Mouse (Mus musculus) lung, adult 2 months (tissue): ENCODE results near the gene Slc39a9. TPM values are rescaled to one million over a fixed set of nuclear protein-coding genes. Genes with fewer than 3 reads are reported as not detected.

Experiments used
- DNase-seq: peaks from one replicate; pipeline ENCODE4 v3.0.0; 2022
- H3K4me1 ChIP-seq: fragments of 200-500 bp; 2 replicates; pipeline ENCODE4 v1.6.1; 2011; ENCODE audit warnings: low read length; ENCODE audit not compliant: control insufficient read depth, insufficient read depth
- H3K4me3 ChIP-seq: fragments of 200-500 bp; replicated peaks from 2 replicates; pipeline ENCODE3; 2011; ENCODE audit warnings: low read depth, mild to moderate bottlenecking, control low read depth, low read length; ENCODE audit errors: extremely low read depth
- CTCF ChIP-seq: fragments of 200-500 bp; IDR thresholded peaks from 2 replicates; pipeline ENCODE4 v1.5.1; 2011; ENCODE audit warnings: mild to moderate bottlenecking, low read length, control low read depth; ENCODE audit not compliant: insufficient read depth
- POLR2A ChIP-seq: fragments of 200-500 bp; IDR thresholded peaks from 2 replicates; pipeline ENCODE4 v1.6.1; 2011; ENCODE audit warnings: low read depth, mild to moderate bottlenecking, control low read depth, low read length, borderline replicate concordance; ENCODE audit errors: extremely low read depth
- WGBS: fragments of 180-500 bp; shearing (Covaris S2); methylation state at CpG from one replicate; pipeline ENCODE4 v1.1.7; 2018; 5-methylcytosine and 5-hydroxymethylcytosine counted together
- polyA plus RNA-seq: library from polyadenylated mRNA; depleted of rRNA; stranded (reverse); fragments of >200 nt; gene quantifications from 2 replicates; pipeline ENCODE4 v1.2.3, GENCODE M21; 2012

The Slc39a9 gene
- polyA plus RNA-seq, 1 experiment: 63.9 TPM

- no peak for DNase-seq
- H3K4me1 ChIP-seq: peaks cover 3% of the 10 kb centered on the region
- no peak overlapping the region for H3K4me3 ChIP-seq
- TF ChIP-seq CTCF (no peak), POLR2A (no peak)
- 17% methylated on average over 10 of the region's 10 CpGs for WGBS
Observed at GRCm38 (mm10) chr12:80687788-80688211, 44.1 kb downstream of the Slc39a9 start.

- H3K4me3 ChIP-seq: no peak overlapping the region
- 59% methylated on average over 5 of the region's 5 CpGs for WGBS
- TF ChIP-seq POLR2A (no peak), CTCF (no peak)
- peaks cover 3% of the 10 kb centered on the region for H3K4me1 ChIP-seq
- no peak for DNase-seq
Observed at GRCm38 (mm10) chr12:80689696-80690095, 46.0 kb downstream of the Slc39a9 start.

- DNase-seq: peak; percentile 67
- peak; percentile 75; the same call in 1 of the 2 replicates for TF ChIP-seq POLR2A
- no peak for TF ChIP-seq CTCF
- H3K4me1 ChIP-seq: peaks cover 3% of the 10 kb centered on the region
- H3K4me3 ChIP-seq: peak overlapping the region; percentile 53
- WGBS: 26% methylated on average over 12 of the region's 12 CpGs
Observed at GRCm38 (mm10) chr12:80691671-80692091, 48.0 kb downstream of the Slc39a9 start.

GRCm38 (mm10) chr12:80692269-80692972 is 48.7 kb downstream of the Slc39a9 start, which contains the start of gene Plekhd1:
Plekhd1 (plus strand) TSS chr12:80692591.
- H3K4me1 ChIP-seq: peaks cover 3% of the 10 kb centered on the region
- peak within 1 kb of the TSS; percentile 73 for H3K4me3 ChIP-seq
- WGBS: 4% methylated on average over 51 of the region's 52 CpGs
- peak; percentile 80 for DNase-seq
- TF ChIP-seq POLR2A: peak; percentile 65; the same call in 1 of the 2 replicates
- no peak for TF ChIP-seq CTCF

DNA sequence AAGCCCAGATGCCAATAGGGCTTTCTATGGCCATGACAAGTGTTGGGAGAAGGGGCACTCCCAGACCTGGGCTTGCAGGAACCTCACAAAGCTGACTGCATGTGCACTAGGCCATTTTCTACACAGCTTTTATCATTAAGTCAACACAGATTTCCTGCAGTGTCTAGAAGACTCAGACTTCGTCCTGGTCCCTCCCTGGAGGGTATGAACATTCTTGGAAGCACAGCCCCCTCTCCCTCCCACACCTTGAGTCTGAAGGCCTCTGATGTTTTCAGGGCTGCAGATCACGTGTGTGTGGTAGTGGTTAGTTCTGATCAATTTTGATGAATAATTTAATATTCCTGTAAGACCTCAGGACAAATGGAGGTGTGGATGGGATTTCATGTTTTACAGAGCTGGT is 50.0 kb downstream of the Slc39a9 start:
- 50% methylated on average over 2 of the region's 2 CpGs for WGBS
- H3K4me1 ChIP-seq: peaks cover 3% of the 10 kb centered on the region; the same call in 1 of the 2 replicates
- no peak for TF ChIP-seq POLR2A
- TF ChIP-seq CTCF: no peak
- peak overlapping the region; percentile 16 for H3K4me3 ChIP-seq
- no peak for DNase-seq

DNA sequence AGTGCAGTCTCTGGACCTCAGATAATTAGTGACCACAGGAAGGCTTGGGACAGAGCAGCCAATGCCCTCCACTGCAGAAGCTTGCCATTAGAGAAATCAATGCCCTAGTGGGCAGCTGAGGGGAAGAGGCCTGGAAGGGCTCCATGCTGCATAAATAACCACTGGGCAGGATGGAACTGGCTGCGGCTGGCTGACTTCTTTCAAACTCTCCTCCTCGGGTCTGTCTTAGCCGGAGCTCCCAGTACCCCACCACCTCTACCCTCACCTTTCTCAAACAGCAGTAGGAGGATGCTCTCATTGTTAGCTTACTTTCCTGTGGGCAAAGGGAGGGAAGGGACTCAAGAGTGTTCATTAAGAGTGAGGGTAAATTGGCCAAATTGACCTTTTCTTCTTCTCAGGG is 51.3 kb downstream of the Slc39a9 start:
- 61% methylated on average over 3 of the region's 3 CpGs for WGBS
- TF ChIP-seq CTCF (no peak), POLR2A (no peak)
- DNase-seq: no peak
- Histone ChIP-seq H3K4me3 (no peak overlapping the region), H3K4me1 (peaks cover 3% of the 10 kb centered on the region; the same call in 1 of the 2 replicates)

- Histone ChIP-seq H3K4me1 (no peaks in the 10 kb centered on the region), H3K4me3 (no peak overlapping the region)
- TF ChIP-seq POLR2A (no peak), CTCF (no peak)
- no peak for DNase-seq
- WGBS: 83% methylated on average over 5 of the region's 5 CpGs
Observed at GRCm38 (mm10) chr12:80698526-80699143, 55.0 kb downstream of the Slc39a9 start.

DNA sequence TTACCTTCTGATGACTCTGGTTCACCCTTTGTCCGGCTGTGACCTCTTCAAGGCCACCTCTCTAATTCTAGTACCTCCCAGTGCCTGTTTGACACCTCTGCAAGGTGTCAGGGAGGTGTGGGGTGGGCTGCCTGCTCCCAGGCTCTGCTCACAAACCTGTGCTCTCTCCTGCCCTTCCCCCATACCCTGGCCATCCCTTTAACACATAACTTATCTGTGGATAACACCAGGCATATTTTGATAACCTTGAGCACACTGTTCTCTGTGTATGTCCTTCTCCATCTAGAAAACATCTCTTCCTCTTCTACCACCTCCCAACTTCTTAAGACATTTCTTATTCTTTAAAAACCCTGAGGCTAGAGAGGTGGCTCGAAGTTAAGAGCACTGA is 55.5 kb downstream of the Slc39a9 start:
- TF ChIP-seq CTCF (no peak), POLR2A (no peak)
- H3K4me1 ChIP-seq: no peaks in the 10 kb centered on the region
- no peak for DNase-seq
- WGBS: 76% methylated on average over 2 of the region's 2 CpGs
- H3K4me3 ChIP-seq: no peak overlapping the region

DNA sequence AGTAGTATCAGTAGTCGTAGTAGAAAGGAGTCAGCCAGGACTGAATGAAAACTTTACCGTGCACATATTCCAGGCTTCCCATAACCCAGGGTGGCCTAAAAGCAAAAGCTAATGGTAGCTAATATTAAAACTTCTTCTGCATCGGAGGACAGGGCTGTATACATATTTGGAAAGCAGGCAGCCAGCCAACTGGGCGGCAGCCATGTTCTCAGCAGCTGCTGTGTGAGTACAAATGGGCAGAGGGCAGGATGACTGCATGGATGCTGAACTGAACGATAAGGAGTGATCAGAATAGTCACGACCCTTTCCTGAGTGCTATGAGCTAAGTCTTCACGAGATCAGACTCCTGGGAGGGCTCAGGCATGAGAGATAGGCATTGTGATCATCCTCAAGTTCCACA is 57.6 kb downstream of the Slc39a9 start:
- TF ChIP-seq CTCF (no peak), POLR2A (no peak)
- Histone ChIP-seq H3K4me3 (no peak overlapping the region), H3K4me1 (peaks cover 2% of the 10 kb centered on the region; the same call in 1 of the 2 replicates)
- no peak for DNase-seq
- WGBS: 52% methylated on average over 7 of the region's 7 CpGs
